ENCODE assay signal across 17 mouse cellular contexts in genomic region chr10:128436376-128436775, GRCm38 (mm10). TPM values are rescaled to one million over a fixed set of nuclear protein-coding genes. Genes with fewer than 3 reads are reported as not detected.
DNase-seq lines count a peak whose midpoint lies in the region; ATAC-seq and TF ChIP-seq lines count a peak whose summit lies in the region.
"Had no signal": no experiment of that assay in that cellular context is flagged by ENCODE, and none has a peak within 500 bp of the region (broad histone marks: within the 10 kb centered on the region; RNA-seq: fewer than 3 reads in every experiment).

No protein-coding gene starts in this region.

- no peak for DNase-seq in gastrocnemius, adult 2 months
- no peak for DNase-seq in gastrocnemius, adult 18-20 months (ENCODE audit: low spot score)
- peak; percentile 19 for DNase-seq in liver, postnatal 0 days
- no peak for DNase-seq in liver
- DNase-seq in brain, embryonic 14.5 days (ENCODE audit: low read depth) = peak; percentile 28
- peak; percentile 63 to 69 for DNase-seq in cerebellum, postnatal 25 days
- DNase-seq in stomach, postnatal 0 days (ENCODE audit: low spot score) = no peak
- no peak for DNase-seq in embryo, embryonic 11 days
- DNase-seq: heart, adult 11 months; kidney, adult 18-20 months; lung, embryonic 14.5 days had no signal

- H3K4me3 ChIP-seq in gastrocnemius, adult 2 months = no peak overlapping the region
- H3K4me3 ChIP-seq in liver, postnatal 0 days (ENCODE audit: low read depth, low read length) = no peak overlapping the region
- H3K4me3 ChIP-seq in stomach, postnatal 0 days (ENCODE audit: low read depth, low read length) = no peak overlapping the region
- H3K4me3 ChIP-seq: embryonic facial prominence, embryonic 15.5 days; heart, embryonic 15.5 days; hindbrain, embryonic 12.5 days; midbrain, embryonic 13.5 days had no signal

- H3K27me3 ChIP-seq in liver, postnatal 0 days (ENCODE audit: insufficient read depth, low read length) = no peaks in the 10 kb centered on the region
- no peaks in the 10 kb centered on the region for H3K27me3 ChIP-seq in stomach, postnatal 0 days (ENCODE audit: control insufficient read depth, insufficient read depth, low read length)
- H3K27me3 ChIP-seq: embryonic facial prominence, embryonic 15.5 days; heart, embryonic 15.5 days; hindbrain, embryonic 12.5 days; midbrain, embryonic 13.5 days had no signal

- intact Hi-C loops in gastrocnemius, adult 2 months (cut with DNase I) = no loop called here

- no peak for TF ChIP-seq POLR2A in brain, embryonic 14.5 days (IDR thresholded peaks at IDR 0.05; ENCODE audit: borderline replicate concordance, extremely low read depth, insufficient read depth, insufficient read length, poor library complexity, severe bottlenecking)

- no peak for TF ChIP-seq CTCF in gastrocnemius, adult 2 months (IDR thresholded peaks at IDR 0.05)
- no peak for TF ChIP-seq CTCF in liver, postnatal 0 days (IDR thresholded peaks at IDR 0.05; ENCODE audit: low read depth)
- TF ChIP-seq CTCF in brain, embryonic 14.5 days (IDR thresholded peaks at IDR 0.05; ENCODE audit: borderline replicate concordance, extremely low read depth, insufficient read depth, insufficient read length) = no peak
- TF ChIP-seq CTCF in stomach, postnatal 0 days (IDR thresholded peaks at IDR 0.05; ENCODE audit: low read depth) = no peak

- H3K4me2 ChIP-seq in liver, postnatal 0 days (ENCODE audit: low read depth, low read length) = no peak overlapping the region
- H3K4me2 ChIP-seq in stomach, postnatal 0 days (replicated peaks; ENCODE audit: low read depth) = no peak overlapping the region
- H3K4me2 ChIP-seq: embryonic facial prominence, embryonic 15.5 days; heart, embryonic 15.5 days; hindbrain, embryonic 12.5 days; lung, embryonic 14.5 days; midbrain, embryonic 13.5 days had no signal

- H3K4me1 ChIP-seq in liver, postnatal 0 days (ENCODE audit: insufficient read depth) = peaks cover 5% of the 10 kb centered on the region; the same call in 1 of the 2 replicates
- no peaks in the 10 kb centered on the region for H3K4me1 ChIP-seq in stomach, postnatal 0 days (replicated peaks; ENCODE audit: control insufficient read depth, insufficient read depth)
- H3K4me1 ChIP-seq: embryonic facial prominence, embryonic 15.5 days; midbrain, embryonic 13.5 days had no signal

- H3K36me3 ChIP-seq in liver, postnatal 0 days (replicated peaks; ENCODE audit: insufficient read depth, low read length) = peaks cover 39% of the 10 kb centered on the region
- peaks cover 33% of the 10 kb centered on the region for H3K36me3 ChIP-seq in stomach, postnatal 0 days (ENCODE audit: control insufficient read depth, insufficient read depth, low read length)

- WGBS in liver, postnatal 0 days (ENCODE audit: insufficient replicate concordance) = 75% methylated on average over 8 of the region's 8 CpGs
- WGBS in stomach, postnatal 0 days = 87% methylated on average over 8 of the region's 8 CpGs

- ATAC-seq in liver, postnatal 0 days = no peak
- no peak for ATAC-seq in stomach, postnatal 0 days (ENCODE audit: low FRiP score, low TSS enrichment)
- ATAC-seq: midbrain, embryonic 13.5 days had no signal

- TF ChIP-seq EP300 in liver, postnatal 0 days (IDR thresholded peaks at IDR 0.05; ENCODE audit: low read depth) = no peak
- no peak for TF ChIP-seq EP300 in stomach, postnatal 0 days (optimal IDR thresholded peaks at IDR 0.05)

- H3K9ac ChIP-seq in liver, postnatal 0 days (replicated peaks) = no peak overlapping the region
- H3K9ac ChIP-seq in stomach, postnatal 0 days (ENCODE audit: low read length) = no peak overlapping the region
- H3K9ac ChIP-seq: embryonic facial prominence, embryonic 15.5 days; heart, embryonic 15.5 days; hindbrain, embryonic 12.5 days; lung, embryonic 14.5 days; midbrain, embryonic 13.5 days had no signal

- no peaks in the 10 kb centered on the region for H3K9me3 ChIP-seq in liver, postnatal 0 days (ENCODE audit: low read length)
- no peaks in the 10 kb centered on the region for H3K9me3 ChIP-seq in stomach, postnatal 0 days (ENCODE audit: control insufficient read depth, low read length)
- H3K9me3 ChIP-seq: embryonic facial prominence, embryonic 15.5 days; heart, embryonic 15.5 days; hindbrain, embryonic 12.5 days; midbrain, embryonic 13.5 days had no signal

- peak overlapping the region; percentile 73 for H3K27ac ChIP-seq in gastrocnemius, adult 2 months
- peak overlapping the region; percentile 58; the same call in 1 of the 2 replicates for H3K27ac ChIP-seq in liver, postnatal 0 days (ENCODE audit: low read depth)
- H3K27ac ChIP-seq in stomach, postnatal 0 days (replicated peaks) = no peak overlapping the region
- H3K27ac ChIP-seq: embryonic facial prominence, embryonic 15.5 days; macrophage; midbrain, embryonic 13.5 days had no signal

RNA-seq across cellular contexts. Expression of gene Smarcc2, which starts 22.7 kb away (rescaled TPM):
- 10 to 100 TPM; 46.5 to 53.2 TPM for total RNA-seq in gastrocnemius, adult 2 months (2021)
- 10 to 100 TPM; 44.1 to 49.5 TPM for total RNA-seq in gastrocnemius, adult 18-20 months (2021)
- polyA plus RNA-seq in liver, postnatal 0 days (2015; fragmentation: Nextera tagmentation; extraction: Ambion mirVana) = 13.4 and 14.7 TPM in 2 replicates
- 377 and 390 TPM in 2 replicates for polyA plus RNA-seq in brain, embryonic 14.5 days (2012; rRNA removed)
- polyA plus RNA-seq in stomach, postnatal 0 days (2015; fragmentation: Nextera tagmentation; extraction: Ambion mirVana) = 21.4 and 26.6 TPM in 2 replicates

RNA-seq across cellular contexts. Expression of gene Rnf41, which starts 24.9 kb away (rescaled TPM):
- total RNA-seq in gastrocnemius, adult 2 months (2021) = 10 to 100 TPM; 13.3 to 13.4 TPM
- total RNA-seq in gastrocnemius, adult 18-20 months (2021) = 10 to 100 TPM; 12.7 to 13.2 TPM
- polyA plus RNA-seq in liver, postnatal 0 days (2015; fragmentation: Nextera tagmentation; extraction: Ambion mirVana) = 7.2 and 7.3 TPM in 2 replicates
- polyA plus RNA-seq in brain, embryonic 14.5 days (2012; rRNA removed) = 73.9 and 76.9 TPM in 2 replicates
- polyA plus RNA-seq in stomach, postnatal 0 days (2015; fragmentation: Nextera tagmentation; extraction: Ambion mirVana) = 18.9 and 20.1 TPM in 2 replicates

RNA-seq across cellular contexts. Expression of gene Nabp2, which starts 25.1 kb away (rescaled TPM):
- total RNA-seq in gastrocnemius, adult 2 months (2021) = 10 to 100 TPM; 56.7 to 59.0 TPM
- 10 to 100 TPM; 61.0 to 65.2 TPM for total RNA-seq in gastrocnemius, adult 18-20 months (2021)
- 33.7 and 33.8 TPM in 2 replicates for polyA plus RNA-seq in liver, postnatal 0 days (2015; fragmentation: Nextera tagmentation; extraction: Ambion mirVana)
- polyA plus RNA-seq in brain, embryonic 14.5 days (2012; rRNA removed) = 96.8 and 102 TPM in 2 replicates
- 53.5 and 54.4 TPM in 2 replicates for polyA plus RNA-seq in stomach, postnatal 0 days (2015; fragmentation: Nextera tagmentation; extraction: Ambion mirVana)

RNA-seq across cellular contexts. Expression of gene Slc39a5, which starts 35.3 kb away (rescaled TPM):
- not detected for total RNA-seq in gastrocnemius, adult 2 months (2021)
- not detected for total RNA-seq in gastrocnemius, adult 18-20 months (2021)
- polyA plus RNA-seq in liver, postnatal 0 days (2015; fragmentation: Nextera tagmentation; extraction: Ambion mirVana) = 59.0 and 64.1 TPM in 2 replicates
- 0.04 and 0.35 TPM in 2 replicates for polyA plus RNA-seq in brain, embryonic 14.5 days (2012; rRNA removed)
- polyA plus RNA-seq in stomach, postnatal 0 days (2015; fragmentation: Nextera tagmentation; extraction: Ambion mirVana) = 0.75 and 0.76 TPM in 2 replicates
- polyA plus RNA-seq: forebrain, embryonic 11.5 days; macrophage had no signal

RNA-seq across cellular contexts. Expression of gene Myl6, which starts 57.6 kb away (rescaled TPM):
- total RNA-seq in gastrocnemius, adult 2 months (2021) = 100 to 1,000 TPM; 171 to 179 TPM
- 100 to 1,000 TPM; 150 to 187 TPM for total RNA-seq in gastrocnemius, adult 18-20 months (2021)
- 437 and 442 TPM in 2 replicates for polyA plus RNA-seq in liver, postnatal 0 days (2015; fragmentation: Nextera tagmentation; extraction: Ambion mirVana)
- 1,007 and 1,045 TPM in 2 replicates for polyA plus RNA-seq in brain, embryonic 14.5 days (2012; rRNA removed)
- 2,935 and 3,187 TPM in 2 replicates for polyA plus RNA-seq in stomach, postnatal 0 days (2015; fragmentation: Nextera tagmentation; extraction: Ambion mirVana)

Comparison
In these comparisons a context has a peak if more than half of its experiments do, and no peak if none do; other contexts are left out.
1. DNase-seq: peak in liver, postnatal 0 days (single experiment), brain, embryonic 14.5 days (single experiment) and cerebellum, postnatal 25 days (2 of 2); none in gastrocnemius, adult 2 months (single experiment), gastrocnemius, adult 18-20 months (single experiment), liver (single experiment), stomach, postnatal 0 days (single experiment) and embryo, embryonic 11 days (single experiment).
2. RNA of gene Smarcc2, which starts 22.7 kb away (polyA plus RNA-seq): 377 to 390 TPM in brain, embryonic 14.5 days; 21.4 to 26.6 TPM in stomach, postnatal 0 days and 13.4 to 14.7 TPM in liver, postnatal 0 days; every median in the first group is over 10 times any median in the second.